Mouse (Mus musculus) CH12.LX (cell line): ENCODE measurements around the gene Ndufa5. TPM values are rescaled to one million over a fixed set of nuclear protein-coding genes. Genes with fewer than 3 reads are reported as not detected.

Experiments used
- DNase-seq: peaks from one replicate; pipeline ENCODE4 v3.0.0-alpha.2; 2013; ENCODE audit errors: extremely low read depth
- H3K27ac ChIP-seq: 2 replicates; pipeline ENCODE4 v1.5.1; 2012; ENCODE audit warnings: low read depth, mild to moderate bottlenecking, control low read depth, moderate library complexity; ENCODE audit not compliant: insufficient read depth
- H3K27me3 ChIP-seq: replicated peaks from 2 replicates; pipeline ENCODE3; 2012; ENCODE audit warnings: inconsistent platforms
- H3K36me3 ChIP-seq, 2 experiments: replicated peaks in 1 of 2; 2 replicates each; pipeline versions ENCODE3 to v1.6.1; 2012; ENCODE audit warnings: inconsistent platforms in 1 of 2, low read length in 1 of 2, mild to moderate bottlenecking in 1 of 2, mixed read lengths in 1 of 2, moderate library complexity in 1 of 2; ENCODE audit not compliant: control insufficient read depth in 1 of 2, insufficient read depth in 1 of 2
- H3K4me1 ChIP-seq, 2 experiments: 2 replicates each; pipeline ENCODE4 v1.6.1; 2012; ENCODE audit warnings: inconsistent platforms in 1 of 2, moderate library complexity in 1 of 2; ENCODE audit not compliant: insufficient read depth in 2 of 2, control insufficient read depth in 1 of 2
- H3K4me2 ChIP-seq: 2 replicates; pipeline ENCODE4 v1.6.1; 2012; ENCODE audit warnings: low read depth, mild to moderate bottlenecking, control low read depth; ENCODE audit not compliant: poor library complexity, insufficient read depth, severe bottlenecking
- H3K4me3 ChIP-seq, 3 experiments: fragments of 150-350 bp in 1 of 3; sonication (generic) in 1 of 3; replicated peaks in 1 of 3; 2 replicates each; pipeline versions ENCODE3 to v1.5.1; 2011 to 2012; ENCODE audit warnings: low read depth in 2 of 3, low read length in 2 of 3, mild to moderate bottlenecking in 2 of 3, moderate library complexity in 2 of 3, control low read depth in 1 of 3, improper control_type of control experiment in 1 of 3, inconsistent platforms in 1 of 3, mixed read lengths in 1 of 3; ENCODE audit not compliant: poor library complexity in 1 of 3
- H3K79me2 ChIP-seq: replicated peaks from 2 replicates; pipeline ENCODE4 v1.6.1; 2012; ENCODE audit warnings: mild to moderate bottlenecking, moderate library complexity; ENCODE audit not compliant: control insufficient read depth, poor library complexity, insufficient read depth, severe bottlenecking; ENCODE audit errors: extremely low read depth
- H3K9ac ChIP-seq: 2 replicates; pipeline ENCODE4 v1.6.1; 2012; ENCODE audit warnings: low read depth, mild to moderate bottlenecking, control low read depth, moderate library complexity; ENCODE audit not compliant: insufficient read depth
- H3K9me3 ChIP-seq: replicated peaks from 2 replicates; pipeline ENCODE3; 2012; ENCODE audit warnings: low read length, inconsistent platforms, mixed read lengths
- CTCF ChIP-seq, 2 experiments: IDR thresholded peaks in 1 of 2; conservative IDR thresholded peaks in 1 of 2; 2 replicates each; pipeline ENCODE4 v1.5.1; 2011 to 2012; ENCODE audit warnings: low read depth in 2 of 2, low read length in 2 of 2, improper control_type of control experiment in 1 of 2, inconsistent platforms in 1 of 2, mild to moderate bottlenecking in 1 of 2, moderate library complexity in 1 of 2
- E2F4 ChIP-seq: IDR thresholded peaks from 2 replicates; pipeline ENCODE4 v1.6.1; 2011; ENCODE audit warnings: low read depth, low read length, improper control_type of control experiment; ENCODE audit not compliant: insufficient replicate concordance
- ELF1 ChIP-seq: IDR thresholded peaks from 2 replicates; pipeline ENCODE4 v1.6.1; 2014; ENCODE audit warnings: low read depth, mild to moderate bottlenecking, inconsistent platforms, low read length, improper control_type of control experiment
- ETS1 ChIP-seq: conservative IDR thresholded peaks from 2 replicates; pipeline ENCODE4 v1.6.1; 2012; ENCODE audit warnings: low read depth, mild to moderate bottlenecking, inconsistent platforms, low read length, improper control_type of control experiment, moderate library complexity
- IRF4 ChIP-seq: IDR thresholded peaks from 2 replicates; pipeline ENCODE4 v1.6.1; 2014; ENCODE audit warnings: low read depth, mild to moderate bottlenecking, inconsistent platforms, low read length, improper control_type of control experiment
- JUND ChIP-seq: conservative IDR thresholded peaks from 2 replicates; pipeline ENCODE4 v1.6.1; 2011; ENCODE audit warnings: low read depth, low read length, improper control_type of control experiment
- KAT2A ChIP-seq: IDR thresholded peaks from 2 replicates; pipeline ENCODE4 v1.6.1; 2012; ENCODE audit warnings: low read length, improper control_type of control experiment, inconsistent platforms; ENCODE audit not compliant: insufficient replicate concordance
- MAFK ChIP-seq: IDR thresholded peaks from 2 replicates; pipeline ENCODE4 v1.6.1; 2011; ENCODE audit warnings: low read length, improper control_type of control experiment; ENCODE audit not compliant: insufficient replicate concordance
- MYC ChIP-seq: IDR thresholded peaks from 2 replicates; pipeline ENCODE4 v1.6.1; 2011; ENCODE audit warnings: low read depth, mild to moderate bottlenecking, improper control_type of control experiment, low read length
- RCOR1 ChIP-seq: conservative IDR thresholded peaks from 2 replicates; pipeline ENCODE4 v1.6.1; 2012; ENCODE audit warnings: low read depth, mild to moderate bottlenecking, inconsistent platforms, low read length, improper control_type of control experiment
- SMC3 ChIP-seq: IDR thresholded peaks from 2 replicates; pipeline ENCODE4 v1.6.1; 2011; ENCODE audit warnings: low read depth, low read length, improper control_type of control experiment
- TBP ChIP-seq: conservative IDR thresholded peaks from 2 replicates; pipeline ENCODE4 v1.6.1; 2011; ENCODE audit warnings: low read depth, low read length, improper control_type of control experiment
- USF1 ChIP-seq: IDR thresholded peaks from 2 replicates; pipeline ENCODE4 v1.6.1; 2014; ENCODE audit warnings: low read depth, mild to moderate bottlenecking, inconsistent platforms, low read length, improper control_type of control experiment
- ZKSCAN1 ChIP-seq: IDR thresholded peaks from 2 replicates; pipeline ENCODE4 v1.6.1; 2012; ENCODE audit warnings: low read depth, inconsistent platforms, low read length, improper control_type of control experiment, borderline replicate concordance
- dilution Hi-C: fragments of 300-500 bp; cut with MboI; formaldehyde crosslinking; loops from 2 replicates; pipeline ENCODE4 v1.14.3; 2020; ENCODE audit warnings: low sequenced_read_pairs; ENCODE audit not compliant: extremely low pct_unique_long_range_greater_than_20kb, extremely low pct_ligation_motif_present
- in situ Hi-C: fragments of 300-500 bp; cut with MboI; formaldehyde crosslinking; loops from 3 replicates; pipeline ENCODE4 v1.14.3; 2019; ENCODE audit warnings: low sequenced_read_pairs, low pct_ligation_motif_present, low pct_unique_long_range_greater_than_20kb, mixed read lengths
- polyA plus RNA-seq: library from polyadenylated mRNA; unstranded; fragments of >175 nt; gene quantifications from 2 replicates; pipeline ENCODE4 v1.2.1, GENCODE M21; 2012; ENCODE audit warnings: low read depth; ENCODE audit not compliant: insufficient read length
- total RNA-seq, 2 experiments: library from RNA; depleted of rRNA; stranded (reverse); fragments of 300-350 nt in 1 of 2; fragments of >200 nt in 1 of 2; gene quantifications; 2 replicates each; pipeline ENCODE4 v1.2.3; 2012 to 2014

Gene Ndufa5
- total and polyA plus RNA-seq, 3 experiments: 67.2 to 372 (median 162) TPM

GRCm38 (mm10) chr6:24571126-24571525, 43.3 kb upstream of the Ndufa5 start:
- Histone ChIP-seq H3K4me3 (no peak overlapping the region), H3K27ac (no peak overlapping the region), H3K4me1 (peaks cover 0 to 9% of the 10 kb centered on the region in 2 experiments; a peak in 2 of 4 replicates), H3K4me2 (no peak overlapping the region), H3K9me3 (peaks cover 2% of the 10 kb centered on the region), H3K79me2 (no peaks in the 10 kb centered on the region), H3K9ac (no peak overlapping the region), H3K36me3 (no peaks in the 10 kb centered on the region), H3K27me3 (no peaks in the 10 kb centered on the region)
- in situ Hi-C loops (no loop called here), dilution Hi-C loops (no loop called here)
- DNase-seq: no peak
- TF ChIP-seq CTCF (conservative IDR thresholded peaks at IDR 0.05 in 1 of 2, IDR thresholded peaks at IDR 0.05 in 1 of 2; ENCODE audit: low read depth in 2 of 2, low read length in 2 of 2): no peak
- TF ChIP-seq USF1: no peak
- TF ChIP-seq ZKSCAN1: no peak
- no peak for TF ChIP-seq JUND
- TF ChIP-seq ETS1: no peak

GRCm38 (mm10) chr6:24570278-24570677, 42.5 kb upstream of the Ndufa5 start:
- H3K9ac ChIP-seq: no peak overlapping the region
- in situ Hi-C loops: no loop called here
- H3K4me1 ChIP-seq: peaks cover 0 to 9% of the 10 kb centered on the region in 2 experiments; a peak in 2 of 4 replicates
- H3K27me3 ChIP-seq: no peaks in the 10 kb centered on the region
- H3K9me3 ChIP-seq: peaks cover 2% of the 10 kb centered on the region
- H3K79me2 ChIP-seq: no peaks in the 10 kb centered on the region
- no peaks in the 10 kb centered on the region for H3K36me3 ChIP-seq
- DNase-seq: no peak
- no peak overlapping the region for H3K4me2 ChIP-seq
- H3K4me3 ChIP-seq: no peak overlapping the region
- H3K27ac ChIP-seq: no peak overlapping the region
- TF ChIP-seq MAFK: no peak
- TF ChIP-seq, all 38 proteins: peak for 0
- dilution Hi-C loops: no loop called here

- in situ Hi-C loops (no loop called here), dilution Hi-C loops (no loop called here)
- TF ChIP-seq E2F4 (no peak), RCOR1 (no peak), MYC (no peak), IRF4 (no peak), ELF1 (no peak), SMC3 (no peak), TBP (no peak), KAT2A (no peak)
- Histone ChIP-seq H3K9ac (no peak overlapping the region), H3K36me3 (no peaks in the 10 kb centered on the region), H3K27me3 (no peaks in the 10 kb centered on the region), H3K79me2 (no peaks in the 10 kb centered on the region), H3K4me1 (peaks cover 0 to 9% of the 10 kb centered on the region in 2 experiments; a peak in 2 of 4 replicates), H3K4me3 (no peak overlapping the region), H3K27ac (no peak overlapping the region), H3K4me2 (no peak overlapping the region), H3K9me3 (peaks cover 2% of the 10 kb centered on the region)
- DNase-seq: no peak
Observed at GRCm38 (mm10) chr6:24569711-24570110, 41.9 kb upstream of the Ndufa5 start.
